Mouse (Mus musculus) heart, postnatal 14 days (tissue): ENCODE measurements around the gene Prss41. TPM values are rescaled to one million over a fixed set of nuclear protein-coding genes. Genes with fewer than 3 reads are reported as not detected.

Experiments
- DNase-seq, 2 experiments: peaks; one replicate each; pipeline ENCODE4 v3.0.0; 2021 to 2022
- intact Hi-C: fragments of 180-260 bp; cut with DNase I; formaldehyde crosslinking; loops from one replicate; pipeline ENCODE4 v1.15.1; 2025
- microRNA-seq, 2 experiments: library from miRNA; unstranded; fragments of <30 nt; microRNA quantifications; one replicate each; pipeline ENCODE4 v1.2.0; 2021 to 2022
- total RNA-seq, 2 experiments: library from RNA; stranded (reverse); gene quantifications; 2 replicates each; pipeline ENCODE4 v1.2.3; 2021

The Prss41 gene
- total RNA-seq, 2 experiments from 2014 or later, result not detected

DNA sequence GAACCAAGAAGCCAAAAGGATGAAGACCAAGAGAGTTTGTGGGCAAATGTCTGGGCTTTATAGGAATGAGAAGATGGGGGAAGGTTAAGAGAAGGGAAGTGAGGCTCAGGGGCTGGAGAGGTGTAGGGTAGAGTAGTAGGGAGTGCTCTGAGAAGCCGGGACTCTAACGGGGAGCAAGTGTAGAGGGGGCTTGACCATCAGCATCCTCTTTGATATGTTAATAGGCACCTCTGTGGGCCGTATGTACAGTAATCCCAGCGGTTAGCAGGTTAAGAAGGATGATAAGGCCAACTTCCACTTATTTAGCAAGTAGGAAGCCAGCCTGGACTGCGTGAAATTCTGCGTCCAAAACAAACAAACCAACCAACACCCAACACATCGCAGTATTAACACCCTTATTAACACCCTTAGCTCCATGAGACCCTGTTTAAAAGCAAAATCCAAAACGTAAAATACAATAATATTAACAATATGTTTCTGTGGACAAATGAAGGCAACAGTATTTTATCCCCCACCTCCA is 54.2 kb downstream of the Prss41 start:
- DNase-seq, result no peak
- intact Hi-C loops, result loop anchor here (5.0 kb wide), 1 partner anchor 43 kb away; the partner anchor contains the start of gene Kremen2

DNA sequence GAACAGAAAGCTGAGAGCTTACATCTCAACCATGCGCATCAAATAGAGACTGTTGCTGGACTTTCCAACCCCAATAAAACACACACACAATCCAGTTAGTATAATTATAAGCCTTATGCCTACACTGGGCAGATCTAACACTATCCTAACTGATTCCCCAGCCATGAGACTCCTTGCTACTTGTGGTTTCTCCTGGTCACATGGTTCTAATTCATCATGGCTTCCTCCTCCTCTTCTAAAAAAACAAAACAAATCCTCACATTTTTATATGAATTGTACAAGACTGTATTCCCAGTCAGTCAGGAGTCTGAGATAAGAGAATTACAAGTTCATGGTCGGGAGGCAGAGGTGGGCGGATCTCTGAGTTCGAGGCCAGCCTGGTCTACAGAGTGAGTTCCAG is 55.0 kb downstream of the Prss41 start:
- no peak for DNase-seq

More for the DNA sequence above, 55.0 kb downstream of the Prss41 start:
- intact Hi-C loops, result loop anchor here (5.0 kb wide), 1 partner anchor 42 kb away; the partner anchor contains the start of gene Kremen2

Small RNA genes within 50 kb of the gene (microRNA-seq; reads per million reads assigned to microRNA genes)
- gene Mir5125, result 2.9 to 5.4 reads per million in 2 experiments

Other genes starting within 250 kb of the Prss41 start
- gene Zfp13, start 244.7 kb downstream of the Prss41 start, total RNA-seq, result 1 to 10 TPM; 4.3 to 5.0 TPM
- gene Zscan10, start 243.3 kb downstream of the Prss41 start, total RNA-seq, result not detected
- under 1 TPM; 0.10 to 0.24 TPM for gene Mmp25, start 198.9 kb downstream of the Prss41 start, total RNA-seq
- not detected for gene Bicdl2, start 183.7 kb downstream of the Prss41 start, total RNA-seq
- gene Hcfc1r1, start 170.6 kb downstream of the Prss41 start, total RNA-seq, result 100 to 1,000 TPM; 186 to 198 TPM
- gene Thoc6, start 170.3 kb downstream of the Prss41 start, total RNA-seq, result 10 to 100 TPM; 13.5 to 15.9 TPM
- 10 to 100 TPM; 43.8 to 76.5 TPM for gene Tnfrsf12a, start 166.7 kb downstream of the Prss41 start, total RNA-seq
- not detected for gene Cldn6, start 164.9 kb downstream of the Prss41 start, total RNA-seq
- gene Cldn9, start 160.1 kb downstream of the Prss41 start, total RNA-seq, result not detected
- gene 1520401A03Rik, start 121.4 kb downstream of the Prss41 start, total RNA-seq, result not detected
- gene Pkmyt1, start 117.8 kb downstream of the Prss41 start, total RNA-seq, result 1 to 10 TPM; 3.1 to 3.6 TPM
- 10 to 100 TPM; 21.8 to 23.4 TPM for gene Paqr4, start 103.3 kb downstream of the Prss41 start, total RNA-seq
- gene Kremen2, start 98.3 kb downstream of the Prss41 start, total RNA-seq, result not detected
- gene Flywch1, start 72.6 kb downstream of the Prss41 start, total RNA-seq, result 10 to 100 TPM; 30.2 to 30.8 TPM
- 1 to 10 TPM; 1.6 TPM for gene Flywch2, start 58.1 kb downstream of the Prss41 start, total RNA-seq
- 100 to 1,000 TPM; 192 to 227 TPM for gene Srrm2, start 53.6 kb downstream of the Prss41 start, total RNA-seq
- 100 to 1,000 TPM; 339 to 355 TPM for gene Elob, start 15.0 kb downstream of the Prss41 start, total RNA-seq
- not detected for gene Prss33, start 8.1 kb downstream of the Prss41 start, total RNA-seq
- gene Prss32, start 317 bp downstream of the Prss41 start, total RNA-seq, result not detected
- not detected for gene Prss21, start 23.9 kb upstream of the Prss41 start, total RNA-seq
- not detected for gene Dcpp1, start 36.7 kb upstream of the Prss41 start, total RNA-seq
- not detected for gene Dcpp2, start 36.7 kb upstream of the Prss41 start, total RNA-seq
- not detected for gene Dcpp3, start 73.3 kb upstream of the Prss41 start, total RNA-seq
- gene Sbp, start 97.5 kb upstream of the Prss41 start, total RNA-seq, result not detected
- not detected for gene Sbpl, start 111.1 kb upstream of the Prss41 start, total RNA-seq
- gene Prss30, start 136.4 kb upstream of the Prss41 start, total RNA-seq, result not detected
- gene Prss22, start 153.9 kb upstream of the Prss41 start, total RNA-seq, result not detected
- not detected for gene Prss27, start 194.0 kb upstream of the Prss41 start, total RNA-seq
- 10 to 100 TPM; 14.4 to 14.6 TPM for gene Kctd5, start 229.3 kb upstream of the Prss41 start, total RNA-seq